Mouse (Mus musculus): ENCODE results near the gene Esrrb. TPM values are rescaled to one million over a fixed set of nuclear protein-coding genes. Genes with fewer than 3 reads are reported as not detected.

Gene Esrrb
- total RNA-seq, 2 experiments from 2014 or later = 1.3 to 1.6 TPM

Other genes with a start within 250 kb of the Esrrb start
- gene Gpatch2l, start 119.3 kb upstream of the Esrrb start, total RNA-seq (2021) = 10 to 100 TPM; 29.3 to 30.2 TPM

Data from layer of hippocampus, postnatal 36 days (tissue).